Mouse (Mus musculus) neural tube, embryonic 14.5 days (tissue): ENCODE data around the gene Tenm4. TPM values are rescaled to one million over a fixed set of nuclear protein-coding genes. Genes with fewer than 3 reads are reported as not detected.
A peak's percentile ranks its signal among the peaks of the same experiment; 100 is the strongest.

ENCODE experiments used
- ATAC-seq: fragments of 200-750 bp; cut with Nextera tagmentation; 2 replicates; pipeline ENCODE4 v1.8.0; 2017; ENCODE audit warnings: low read depth, mild to moderate bottlenecking, moderate TSS enrichment, moderate library complexity
- H3K27ac ChIP-seq: fragments of 300-500 bp; sonication (generic); 2 replicates; pipeline ENCODE4 v1.5.1; 2014; ENCODE audit warnings: low read depth, mild to moderate bottlenecking, control low read depth, low read length, moderate library complexity, mixed read lengths
- H3K27me3 ChIP-seq: fragments of 300-500 bp; sonication (generic); 2 replicates; pipeline ENCODE4 v1.6.1; 2014; ENCODE audit warnings: low read length; ENCODE audit not compliant: control insufficient read depth, insufficient read depth
- H3K36me3 ChIP-seq: fragments of 300-500 bp; sonication (generic); 2 replicates; pipeline ENCODE4 v1.6.1; 2014; ENCODE audit warnings: low read length, mixed read lengths; ENCODE audit not compliant: control insufficient read depth, insufficient read depth
- H3K4me1 ChIP-seq: fragments of 300-500 bp; sonication (generic); 2 replicates; pipeline ENCODE4 v1.6.1; 2014; ENCODE audit warnings: low read length; ENCODE audit not compliant: control insufficient read depth, insufficient read depth
- H3K4me2 ChIP-seq: fragments of 300-500 bp; sonication (generic); 2 replicates; pipeline ENCODE4 v1.6.1; 2014; ENCODE audit warnings: mild to moderate bottlenecking, low read depth, low read length, control low read depth
- H3K4me3 ChIP-seq: fragments of 300-500 bp; sonication (generic); 2 replicates; pipeline ENCODE4 v1.5.1; 2014; ENCODE audit warnings: low read depth, low read length, control low read depth, mixed read lengths
- H3K9ac ChIP-seq: fragments of 300-500 bp; sonication (generic); replicated peaks from 2 replicates; pipeline ENCODE4 v1.6.1; 2014; ENCODE audit warnings: low read depth, mild to moderate bottlenecking, control low read depth, low read length, mixed read lengths
- H3K9me3 ChIP-seq: fragments of 300-500 bp; sonication (generic); 2 replicates; pipeline ENCODE4 v1.6.1; 2016; ENCODE audit warnings: low read length; ENCODE audit not compliant: control insufficient read depth
- WGBS: fragments of 180-500 bp; shearing (Covaris S2); extraction: QIAGEN DNeasy Blood & Tissue Kit; methylation state at CpG from one replicate; pipeline ENCODE4 v1.1.7; 2014; 5-methylcytosine and 5-hydroxymethylcytosine counted together
- polyA plus RNA-seq: library from polyadenylated mRNA; unstranded; fragments of >200 nt; fragmentation: Nextera tagmentation; extraction: Ambion mirVana; gene quantifications from 2 replicates; pipeline ENCODE4 v1.2.1, GENCODE M21; 2014

Tenm4 gene
- polyA plus RNA-seq, 1 experiment from 2014 or later = 54.8 TPM

DNA sequence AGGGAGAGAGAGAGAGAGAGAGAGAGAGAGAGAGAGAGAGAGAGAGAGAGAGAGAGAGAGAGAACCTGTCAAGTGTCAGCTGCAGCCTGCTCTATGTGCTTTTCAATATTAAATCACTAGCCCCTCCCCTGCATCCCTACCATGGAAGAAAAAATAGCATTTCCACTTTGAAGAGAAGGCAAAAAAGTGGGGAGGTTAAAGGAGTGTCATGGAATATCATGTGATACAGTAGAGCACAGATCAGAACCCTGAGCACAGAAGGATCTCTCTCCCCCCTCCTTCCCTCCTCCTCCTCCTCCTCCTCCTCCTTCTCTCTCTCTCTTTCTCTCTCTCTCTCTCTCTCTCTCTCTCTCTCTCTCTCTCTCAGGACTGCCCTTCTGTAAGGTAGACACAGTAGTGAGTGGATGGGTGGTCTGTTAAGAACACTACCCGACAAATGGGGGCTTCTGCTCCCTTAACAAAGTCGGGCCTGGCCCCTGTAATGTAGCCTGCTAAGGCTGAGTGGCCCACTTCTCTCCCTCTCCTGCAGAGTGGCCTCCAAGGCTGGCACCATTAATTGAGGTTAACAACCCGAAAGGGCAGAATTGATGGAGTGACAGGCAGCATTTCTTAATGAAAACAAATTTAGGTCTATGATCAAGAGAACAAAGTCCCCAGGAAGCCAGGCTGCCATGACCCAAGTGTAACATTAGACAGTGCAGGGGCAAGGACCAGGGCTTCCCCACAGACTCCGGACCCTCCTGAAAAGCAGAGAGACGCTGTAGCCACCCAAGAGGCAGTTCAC is 361.1 kb downstream of the Tenm4 start:
- 32% methylated on average over 5 of the region's 5 CpGs for WGBS

DNA sequence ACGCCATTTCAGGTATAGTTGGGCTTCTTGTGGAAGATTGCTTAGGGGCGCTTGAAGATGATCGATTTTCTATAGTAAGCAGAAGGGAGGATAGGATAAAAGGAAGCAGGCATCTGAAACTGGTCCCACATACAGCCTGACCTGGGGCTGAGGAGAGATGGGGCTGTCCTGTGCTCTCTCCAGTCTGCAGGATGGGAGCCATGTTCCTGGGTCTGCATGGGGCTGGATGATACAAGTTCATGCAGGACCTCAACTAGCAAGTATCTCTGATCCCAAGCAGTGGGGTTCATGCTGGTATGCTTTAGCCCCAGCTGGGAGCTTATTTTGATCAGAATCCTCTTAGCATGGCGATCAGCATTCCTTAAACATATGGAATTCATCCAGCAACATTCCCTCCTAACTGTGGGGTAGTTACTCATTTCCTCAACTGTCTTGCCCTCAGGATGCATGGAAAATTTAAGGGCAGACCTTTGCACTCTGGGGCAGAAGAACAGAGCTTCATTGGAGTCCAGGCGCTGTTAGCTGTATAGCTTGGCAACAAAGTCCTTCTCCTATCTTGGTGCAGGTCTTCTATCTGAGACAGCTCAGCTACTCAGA is 361.9 kb downstream of the Tenm4 start:
- Histone ChIP-seq H3K4me1 (no peaks in the 10 kb centered on the region), H3K4me2 (no peak overlapping the region), H3K27me3 (no peaks in the 10 kb centered on the region), H3K36me3 (no peaks in the 10 kb centered on the region), H3K9ac (no peak overlapping the region), H3K4me3 (no peak overlapping the region), H3K27ac (no peak overlapping the region), H3K9me3 (no peaks in the 10 kb centered on the region)
- no peak for ATAC-seq
- WGBS = 87% methylated on average over 5 of the region's 5 CpGs

More for the DNA sequence above, 361.1 kb downstream of the Tenm4 start:
- Histone ChIP-seq H3K36me3 (no peaks in the 10 kb centered on the region), H3K9ac (no peak overlapping the region), H3K4me3 (no peak overlapping the region), H3K4me1 (no peaks in the 10 kb centered on the region), H3K27me3 (no peaks in the 10 kb centered on the region), H3K27ac (no peak overlapping the region), H3K4me2 (no peak overlapping the region), H3K9me3 (no peaks in the 10 kb centered on the region)
- ATAC-seq = no peak

DNA sequence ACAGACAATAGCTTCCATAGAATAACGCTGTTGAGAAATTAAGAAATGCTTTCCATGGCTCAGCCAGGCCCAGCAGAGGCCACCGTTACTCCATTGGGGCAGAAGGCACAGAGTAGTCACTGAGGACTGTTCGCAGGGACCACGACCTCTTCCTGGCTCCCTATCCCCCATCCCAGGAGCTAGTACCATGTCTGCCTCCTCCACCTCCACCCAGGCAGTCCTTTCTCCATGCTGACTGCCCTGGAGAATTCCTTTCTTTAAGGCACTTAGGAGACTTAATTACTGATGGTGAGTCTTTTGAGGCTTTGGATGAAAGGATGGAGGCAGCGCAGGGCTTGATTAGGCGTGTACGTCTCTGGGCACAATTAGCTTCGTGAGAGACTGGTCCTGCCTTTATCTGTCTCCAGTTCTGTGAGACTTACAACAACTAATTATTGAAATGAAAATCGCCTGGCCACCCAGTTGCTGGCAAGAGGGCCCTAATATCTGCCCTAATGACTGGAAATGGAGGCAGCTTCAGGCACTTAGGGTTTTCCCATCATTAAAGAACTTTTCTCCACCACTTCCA is 365.4 kb downstream of the Tenm4 start:
- no peak for ATAC-seq
- H3K36me3 ChIP-seq = no peaks in the 10 kb centered on the region
- no peak overlapping the region for H3K4me2 ChIP-seq
- H3K27me3 ChIP-seq = no peaks in the 10 kb centered on the region
- no peak overlapping the region for H3K4me3 ChIP-seq
- no peak overlapping the region for H3K27ac ChIP-seq
- 46% methylated on average over 9 of the region's 9 CpGs for WGBS
- H3K4me1 ChIP-seq = no peaks in the 10 kb centered on the region
- no peaks in the 10 kb centered on the region for H3K9me3 ChIP-seq
- H3K9ac ChIP-seq = no peak overlapping the region

DNA sequence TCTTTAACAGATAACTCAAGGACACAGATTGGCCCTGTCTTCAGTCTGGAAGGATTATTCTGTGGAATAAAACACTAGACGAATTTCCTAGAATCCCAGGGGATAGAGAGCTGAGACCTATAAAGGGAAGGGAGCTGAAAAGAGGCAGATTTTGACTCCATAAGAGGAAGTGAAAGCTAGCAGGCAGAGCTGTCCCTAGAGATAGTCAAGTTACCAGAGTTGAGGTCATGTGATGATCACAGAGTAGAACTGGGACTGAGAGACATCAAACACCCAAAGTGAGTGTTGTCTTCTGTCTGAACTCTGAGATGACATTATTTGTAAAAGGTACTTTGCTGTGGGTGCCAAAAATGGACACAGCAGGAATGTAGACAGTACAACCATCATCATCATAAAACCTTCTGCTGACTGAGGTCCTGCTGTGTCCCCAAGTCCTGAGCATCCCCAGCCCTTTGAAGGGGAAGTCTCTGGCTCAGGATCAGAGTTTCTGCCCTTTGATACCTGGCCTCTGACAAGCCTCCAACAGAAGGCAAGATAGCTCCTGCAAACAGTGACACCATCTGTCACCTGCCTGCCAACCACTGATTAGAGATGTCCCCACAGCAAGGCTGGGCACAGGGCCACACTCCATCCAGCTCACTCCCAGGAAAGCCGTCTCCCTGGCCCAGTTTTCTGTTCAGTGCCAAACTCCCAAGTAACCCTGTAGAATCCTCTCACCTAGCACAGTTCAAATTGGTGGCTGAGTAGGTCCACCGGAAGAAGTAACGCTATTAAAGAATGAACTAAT is 368.4 kb downstream of the Tenm4 start:
- Histone ChIP-seq H3K9ac (no peak overlapping the region), H3K27ac (no peak overlapping the region), H3K4me2 (no peak overlapping the region), H3K4me1 (no peaks in the 10 kb centered on the region), H3K9me3 (no peaks in the 10 kb centered on the region), H3K36me3 (no peaks in the 10 kb centered on the region), H3K4me3 (no peak overlapping the region), H3K27me3 (no peaks in the 10 kb centered on the region)
- 81% methylated on average over 4 of the region's 4 CpGs for WGBS
- no peak for ATAC-seq

DNA sequence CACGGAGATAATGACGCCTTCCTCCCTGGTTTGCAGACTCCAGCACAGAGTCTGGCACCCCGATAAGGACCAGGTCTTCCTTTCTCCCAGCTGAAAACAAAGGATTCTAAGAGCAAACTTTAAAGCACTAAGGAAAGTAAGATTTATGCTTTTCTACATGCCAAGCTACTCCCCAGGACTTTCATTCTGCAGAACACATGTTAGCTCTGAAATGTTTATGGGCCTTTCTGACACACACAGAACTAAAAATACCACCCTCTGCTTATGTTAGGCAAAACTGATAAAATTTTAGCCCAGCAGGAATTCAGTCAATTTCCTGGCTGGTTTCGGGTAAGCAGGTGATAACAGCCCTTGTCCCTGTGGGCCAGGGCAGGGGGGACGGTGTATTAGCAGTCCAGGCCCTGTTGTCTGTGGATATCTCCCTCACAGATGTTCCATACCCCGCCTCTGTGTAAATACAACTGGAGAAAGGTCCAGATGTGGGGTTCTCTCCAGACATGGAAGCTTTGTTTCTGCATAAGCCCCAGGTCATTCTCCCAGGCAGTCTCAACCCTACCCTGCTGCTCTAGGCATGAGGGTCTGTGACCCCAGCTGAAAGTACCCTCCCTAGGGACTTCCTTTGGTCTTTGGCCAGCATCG is 369.5 kb downstream of the Tenm4 start:
- WGBS = 63% methylated on average over 7 of the region's 7 CpGs
- Histone ChIP-seq H3K9ac (no peak overlapping the region), H3K27me3 (no peaks in the 10 kb centered on the region), H3K36me3 (no peaks in the 10 kb centered on the region), H3K27ac (0 out of 2 replicates have a peak overlapping the region, but pooled peaks have one; percentile 4), H3K4me1 (no peaks in the 10 kb centered on the region), H3K4me2 (no peak overlapping the region), H3K9me3 (no peaks in the 10 kb centered on the region), H3K4me3 (no peak overlapping the region)
- peak; percentile 46; the same call in 1 of the 2 replicates for ATAC-seq

DNA sequence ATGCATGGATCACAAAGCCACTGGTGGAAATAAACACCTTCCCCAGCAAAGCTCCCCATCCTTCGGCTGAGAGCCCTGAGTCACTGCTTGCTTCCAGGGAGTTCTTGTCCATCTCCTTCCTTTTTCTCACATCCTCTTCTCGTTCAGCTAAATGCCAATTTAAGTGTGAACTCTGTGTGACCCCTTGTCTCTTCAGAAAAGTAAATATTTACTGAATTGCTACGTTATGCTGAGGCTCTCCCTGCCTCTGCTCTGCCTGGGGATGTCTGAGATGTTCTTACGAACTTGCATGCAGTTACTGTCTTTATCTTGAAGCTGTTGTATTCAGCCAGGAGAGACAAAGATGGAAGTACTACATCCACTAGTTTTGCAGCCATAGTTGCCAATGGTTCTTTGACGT is 374.9 kb downstream of the Tenm4 start:
- Histone ChIP-seq H3K4me1 (no peaks in the 10 kb centered on the region), H3K27ac (no peak overlapping the region), H3K36me3 (no peaks in the 10 kb centered on the region), H3K4me2 (no peak overlapping the region), H3K9ac (no peak overlapping the region), H3K9me3 (no peaks in the 10 kb centered on the region), H3K27me3 (no peaks in the 10 kb centered on the region), H3K4me3 (no peak overlapping the region)
- ATAC-seq = no peak
- 49% methylated on average over 5 of the region's 5 CpGs for WGBS

DNA sequence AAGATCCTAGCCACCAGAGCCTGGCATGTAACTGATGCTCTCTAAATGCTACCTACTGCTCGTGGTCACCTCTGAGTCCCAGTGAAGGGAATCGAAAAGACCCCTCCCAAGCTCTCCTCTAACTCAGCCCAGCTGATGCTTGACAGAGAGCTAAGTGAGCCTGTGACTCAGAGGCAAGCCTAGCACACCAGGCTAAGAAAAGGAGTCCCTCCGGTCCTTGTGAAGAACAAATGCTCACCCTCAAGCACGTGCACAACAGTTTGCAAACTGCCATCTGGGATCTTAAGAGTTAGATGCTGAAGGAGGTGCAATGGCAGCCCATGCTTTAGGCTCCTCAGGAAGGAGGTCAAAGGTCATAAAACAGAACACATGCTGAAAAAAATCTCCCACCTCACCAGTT is 380.8 kb downstream of the Tenm4 start:
- H3K27me3 ChIP-seq = no peaks in the 10 kb centered on the region
- no peak overlapping the region for H3K4me3 ChIP-seq
- peaks cover 16% of the 10 kb centered on the region for H3K4me1 ChIP-seq
- no peaks in the 10 kb centered on the region for H3K36me3 ChIP-seq
- no peaks in the 10 kb centered on the region for H3K9me3 ChIP-seq
- no peak overlapping the region for H3K27ac ChIP-seq
- WGBS = 73% methylated on average over 4 of the region's 4 CpGs
- ATAC-seq = no peak
- no peak overlapping the region for H3K4me2 ChIP-seq
- H3K9ac ChIP-seq = no peak overlapping the region

DNA sequence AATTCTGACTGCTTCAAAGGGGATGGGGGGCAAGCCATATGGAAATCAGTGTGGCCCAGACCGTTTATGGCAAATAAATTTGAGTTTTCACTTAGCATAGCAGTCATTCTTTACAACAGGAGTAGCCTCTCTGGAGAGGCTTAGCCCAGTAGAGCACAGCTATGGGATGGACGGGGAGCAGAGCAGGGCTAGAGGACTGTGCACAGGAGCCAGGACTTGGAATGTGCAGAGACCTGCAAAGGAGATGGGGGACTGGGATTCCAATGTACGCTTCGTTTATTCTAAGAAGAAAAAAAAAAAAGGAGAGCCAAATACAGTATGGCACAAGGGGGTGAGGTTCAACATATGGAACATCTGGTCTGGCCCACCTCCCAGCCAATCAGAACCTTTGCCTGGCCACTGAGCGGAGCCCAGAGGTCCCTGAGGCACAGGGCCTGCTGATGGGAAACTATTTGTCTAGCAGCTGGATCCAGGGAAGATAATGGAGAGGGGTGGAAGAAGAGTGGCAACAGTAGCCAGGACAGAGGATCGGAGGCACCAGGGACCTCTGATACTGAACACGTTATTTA is 381.3 kb downstream of the Tenm4 start:
- Histone ChIP-seq H3K4me2 (no peak overlapping the region), H3K4me3 (no peak overlapping the region), H3K9me3 (no peaks in the 10 kb centered on the region), H3K36me3 (no peaks in the 10 kb centered on the region), H3K4me1 (peaks cover 16% of the 10 kb centered on the region), H3K9ac (no peak overlapping the region), H3K27me3 (no peaks in the 10 kb centered on the region), H3K27ac (no peak overlapping the region)
- WGBS = 55% methylated on average over 7 of the region's 7 CpGs
- ATAC-seq = no peak
